Mouse (Mus musculus) megakaryocyte progenitor cell, adult 5-6 weeks (primary cell): ENCODE data around the gene Stn1. TPM values are rescaled to one million over a fixed set of nuclear protein-coding genes. Genes with fewer than 3 reads are reported as not detected.

ENCODE experiments used
- ATAC-seq: replicated peaks from 2 replicates; pipeline ENCODE4 v1.8.0; 2016; ENCODE audit warnings: mild to moderate bottlenecking, moderate TSS enrichment, inconsistent platforms; ENCODE audit not compliant: poor library complexity
- total RNA-seq, 2 experiments: library from RNA; stranded (forward) in 1 of 2; stranded (reverse) in 1 of 2; fragments of 157-497, 149-512 nt in 1 of 2; fragments of 200-1000 nt in 1 of 2; gene quantifications; 2 replicates each; pipeline versions ENCODE4 v1.2.3 to v1.2.4; 2015 to 2017

Stn1 gene
- total RNA-seq, 2 experiments from 2014 or later, result 5.3 to 5.6 TPM

DNA sequence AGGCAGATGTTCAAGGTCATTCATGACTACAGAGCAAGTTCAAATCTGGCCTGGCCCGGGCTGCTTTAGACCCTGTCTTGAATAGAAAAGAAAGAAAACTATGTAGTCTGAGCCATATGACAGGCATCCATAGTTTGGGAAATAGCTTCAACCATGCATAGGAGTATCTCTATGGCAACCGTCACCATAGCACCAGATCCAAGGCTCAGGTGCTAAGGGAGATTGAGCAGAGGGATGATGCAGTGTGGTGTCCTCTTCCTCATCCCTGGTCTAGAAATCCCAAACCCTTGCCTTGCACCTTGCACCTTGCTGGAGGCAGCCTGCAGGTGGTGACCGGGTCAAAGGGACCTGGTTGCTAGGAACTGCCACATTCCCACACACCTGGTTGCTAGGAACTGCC is 53.2 kb downstream of the Stn1 start:
- ATAC-seq, result no peak

- ATAC-seq, result no peak
These were observed 54.0 kb downstream of the Stn1 start for GRCm38 (mm10) chr19:47483346-47483745.

DNA sequence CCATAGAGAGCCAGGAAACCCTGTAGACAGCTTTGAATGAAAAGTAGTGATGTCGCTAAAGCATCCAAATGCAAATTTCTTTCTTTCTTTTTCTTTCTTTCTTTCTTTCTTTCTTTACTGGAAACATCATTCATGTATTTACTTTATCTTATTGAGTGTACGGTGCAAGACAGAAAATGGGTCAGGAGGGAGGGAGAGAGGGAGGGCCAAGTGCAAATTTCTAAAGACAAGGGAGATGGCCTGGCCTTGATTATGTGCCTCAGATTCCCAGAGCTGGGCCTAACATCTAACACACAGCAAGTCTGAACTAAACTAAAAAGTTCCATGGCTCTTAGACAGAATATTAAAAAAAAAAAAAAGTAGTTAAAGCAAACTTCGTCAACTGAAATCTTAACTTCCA is 63.9 kb downstream of the Stn1 start:
- no peak for ATAC-seq

- ATAC-seq, result no peak
These were observed 64.4 kb downstream of the Stn1 start for GRCm38 (mm10) chr19:47472881-47473400.

- ATAC-seq, result peak; percentile 76
These were observed 65.5 kb downstream of the Stn1 start for GRCm38 (mm10) chr19:47471808-47472207.

- no peak for ATAC-seq
These were observed 68.6 kb downstream of the Stn1 start for GRCm38 (mm10) chr19:47468750-47469149.

DNA sequence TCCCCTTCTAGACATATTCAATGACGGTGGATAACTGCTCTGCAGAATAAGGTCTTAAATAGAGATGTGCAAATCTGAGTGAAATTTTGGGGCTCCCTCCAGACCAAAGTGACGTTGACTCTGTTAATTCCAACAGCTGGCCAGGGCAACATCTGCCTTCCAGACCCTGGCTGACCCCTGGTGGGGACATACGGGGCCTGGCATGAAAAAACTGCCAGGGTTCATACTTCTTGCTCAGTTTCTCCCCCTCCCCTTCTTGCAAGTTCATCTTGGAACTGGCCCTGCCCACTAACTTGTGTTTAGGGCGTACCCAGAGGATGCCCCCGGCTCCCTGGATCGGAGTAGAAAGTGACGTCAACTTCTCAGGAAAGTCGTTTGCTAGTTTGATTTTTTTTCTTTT is 70.5 kb downstream of the Stn1 start:
- ATAC-seq, result no peak

GRCm38 (mm10) chr19:47465467-47465866 is 71.8 kb downstream of the Stn1 start:
- ATAC-seq, result peak; percentile 66

DNA sequence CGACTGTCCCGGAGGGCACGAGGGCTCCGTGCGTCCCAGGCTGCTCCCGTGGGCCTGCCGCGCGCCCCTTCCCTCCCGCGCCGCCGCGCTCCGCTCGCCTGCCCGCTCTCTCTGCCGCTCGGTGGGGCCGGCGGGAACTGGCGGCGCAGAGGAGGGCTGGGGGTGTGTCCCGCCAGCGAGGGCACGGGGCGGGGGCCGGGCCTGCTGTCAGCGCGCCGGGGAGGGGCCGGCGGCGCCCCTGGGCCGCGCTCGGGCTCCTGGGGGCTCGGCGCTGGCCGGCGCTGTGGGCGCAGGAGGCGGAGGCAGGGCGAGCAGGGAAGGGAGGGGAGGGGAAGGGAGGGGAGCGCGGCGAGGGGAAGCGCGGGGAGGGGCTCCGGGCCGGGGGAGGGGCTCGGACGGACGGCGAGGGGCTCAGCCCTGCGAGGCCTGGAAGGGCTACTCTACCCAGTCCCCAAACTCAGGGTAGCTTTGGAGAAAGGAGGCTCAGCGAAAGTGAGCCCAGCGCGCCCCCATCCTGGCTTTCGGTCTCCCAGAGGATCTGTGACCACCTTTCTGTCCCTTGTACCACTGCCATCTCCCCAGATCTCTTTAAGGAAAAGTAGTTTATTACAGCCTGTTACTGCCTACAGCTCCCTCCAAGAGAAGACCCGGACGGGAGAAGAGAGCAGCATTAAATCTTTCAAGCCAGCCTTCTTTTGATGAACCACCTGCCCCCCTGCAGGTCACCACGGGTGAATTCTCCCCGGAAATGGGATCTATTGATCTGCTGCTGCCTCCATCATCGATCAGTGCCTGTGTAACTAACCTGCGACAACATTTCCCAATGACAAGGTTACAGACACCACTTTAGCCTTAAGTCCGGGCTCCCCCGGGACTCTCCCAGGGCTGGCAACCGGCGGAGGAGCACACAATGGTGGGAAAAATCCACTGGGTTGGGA is 72.7 kb downstream of the Stn1 start, which contains the start of gene Sh3pxd2a:
Gene Sh3pxd2a (minus strand): TSS at position 98 of the 938 bp plus-strand sequence.
- ATAC-seq, result peak; percentile 35; the same call in 1 of the 2 replicates

GRCm38 (mm10) chr19:47463636-47464303 is 73.5 kb downstream of the Stn1 start:
- ATAC-seq, result peak; percentile 60

DNA sequence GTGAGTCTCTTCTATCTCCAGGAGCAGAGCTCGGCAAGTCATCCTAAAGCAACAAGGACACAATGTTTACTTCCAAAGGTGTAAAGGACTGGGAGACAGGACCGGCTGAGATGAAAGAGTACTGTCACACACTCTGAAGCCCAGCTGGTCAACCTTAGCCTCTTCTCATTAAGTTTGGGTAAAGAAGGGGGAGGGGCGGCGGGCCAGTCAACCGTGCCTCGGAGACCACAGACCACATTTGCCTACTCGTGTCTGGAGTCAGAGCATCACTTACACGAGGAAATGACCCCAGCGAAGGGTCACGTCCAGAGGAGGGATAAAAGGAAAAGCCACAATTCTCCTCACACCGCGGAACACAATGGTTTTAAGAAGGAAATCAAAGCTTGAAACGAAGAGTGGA is 74.1 kb downstream of the Stn1 start:
- ATAC-seq, result no peak

DNA sequence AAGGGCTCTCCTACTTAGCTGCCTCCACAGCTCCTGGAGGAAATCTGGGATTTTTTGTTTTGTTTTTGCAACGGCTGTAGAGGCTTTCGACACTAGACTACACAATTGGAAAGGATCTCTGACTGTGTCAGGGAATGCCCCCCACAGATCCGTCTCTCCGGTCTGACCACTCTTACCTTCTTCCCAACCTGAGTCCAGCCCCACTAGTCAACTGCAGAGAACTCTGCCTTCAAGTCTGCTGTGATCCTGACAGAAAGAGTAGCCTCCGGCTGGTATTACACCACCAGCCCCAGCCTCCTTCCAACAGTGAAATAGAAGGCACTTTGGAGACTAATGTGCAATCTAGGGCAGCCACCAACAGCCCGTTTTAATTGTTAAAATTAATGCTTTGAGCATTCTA is 74.6 kb downstream of the Stn1 start:
- ATAC-seq, result no peak

DNA sequence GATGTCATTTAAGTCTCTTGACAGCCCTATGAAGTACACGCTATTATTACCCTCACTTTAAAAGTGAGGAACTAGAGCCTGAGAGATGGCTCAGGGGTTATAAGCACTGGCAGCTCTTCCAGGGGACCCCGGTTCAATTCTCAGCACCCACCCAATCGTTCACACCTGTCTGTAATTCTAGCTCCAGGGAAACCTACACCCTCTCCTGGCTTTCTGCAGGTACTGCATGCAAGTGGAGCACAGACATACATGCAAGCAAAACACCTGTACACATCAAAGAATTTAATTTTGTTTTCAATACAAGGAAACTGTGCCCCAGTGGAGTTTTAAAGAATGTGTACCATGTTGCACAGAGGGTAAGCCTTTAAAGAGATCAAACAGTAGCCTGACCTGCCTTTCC is 75.5 kb downstream of the Stn1 start:
- ATAC-seq, result no peak

DNA sequence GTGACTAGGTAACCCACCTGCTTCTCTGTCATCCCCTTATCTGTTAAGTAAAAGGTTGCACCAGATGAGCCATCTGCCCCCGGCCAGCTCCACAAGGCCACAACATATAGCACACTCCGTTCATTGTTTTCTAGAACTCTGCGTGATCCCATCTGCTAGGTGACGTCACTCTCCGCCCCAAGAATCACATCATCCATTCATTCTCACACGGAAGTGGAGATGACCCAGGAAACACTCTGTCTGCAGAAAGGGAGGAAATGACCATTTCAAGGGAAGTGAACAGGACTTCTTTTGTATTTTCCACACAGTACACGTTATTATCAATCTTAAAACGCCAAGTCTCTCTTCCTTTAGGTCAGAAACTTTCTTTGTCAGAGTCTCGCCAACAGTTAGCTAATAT is 75.9 kb downstream of the Stn1 start:
- ATAC-seq, result no peak

GRCm38 (mm10) chr19:47460120-47460960 is 77.0 kb downstream of the Stn1 start:
- no peak for ATAC-seq

DNA sequence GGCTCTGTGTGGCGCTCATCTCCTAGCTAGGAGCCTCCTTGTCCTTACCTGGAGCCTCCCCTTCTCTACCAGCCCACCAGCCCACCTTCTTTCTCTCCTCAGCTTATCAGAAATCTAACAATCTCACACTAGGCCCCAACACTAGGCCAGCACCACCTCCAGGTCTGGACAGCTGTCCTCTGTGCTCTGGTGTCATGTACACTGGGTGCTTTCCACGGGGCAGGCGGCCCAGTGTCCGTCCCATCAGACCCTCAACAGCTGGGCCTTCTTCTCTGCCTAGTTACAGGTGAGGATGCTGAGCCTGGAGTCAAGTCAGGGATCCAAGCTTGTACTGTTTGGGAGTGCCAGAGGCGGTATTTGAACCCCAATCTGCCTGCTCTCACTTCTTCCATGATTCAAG is 78.1 kb downstream of the Stn1 start:
- no peak for ATAC-seq

DNA sequence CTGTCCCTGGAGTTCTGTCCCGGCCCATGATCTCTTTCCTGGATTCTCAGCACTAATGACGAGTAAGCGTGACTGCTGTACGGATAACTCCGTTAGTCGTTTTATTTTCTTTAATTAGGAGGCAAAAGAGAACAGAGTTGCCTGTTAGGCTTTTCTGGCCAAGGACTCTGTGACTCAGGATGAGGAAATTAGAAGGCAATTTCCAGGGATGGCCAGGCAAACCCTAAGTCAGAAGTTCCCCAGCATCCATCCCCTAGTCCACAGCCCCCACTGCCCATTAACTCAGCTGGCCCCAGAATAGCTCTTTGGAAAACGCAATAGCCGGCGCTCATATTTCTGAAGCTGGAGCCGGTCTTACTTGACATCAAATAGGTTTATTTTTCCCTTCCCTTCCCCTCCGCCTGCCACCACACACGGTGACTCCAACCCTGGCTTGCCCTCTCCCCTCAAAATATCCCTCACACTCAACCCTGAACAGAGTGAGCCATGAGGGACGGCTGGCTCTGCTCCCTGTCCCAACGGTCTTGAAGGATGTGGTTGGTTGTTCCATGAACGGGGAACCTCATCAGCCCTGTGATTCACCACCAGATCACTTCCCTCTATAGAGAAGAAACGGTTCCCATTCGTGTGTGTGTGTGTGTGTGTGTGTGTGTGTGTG is 78.7 kb downstream of the Stn1 start:
- peak; percentile 76 for ATAC-seq

DNA sequence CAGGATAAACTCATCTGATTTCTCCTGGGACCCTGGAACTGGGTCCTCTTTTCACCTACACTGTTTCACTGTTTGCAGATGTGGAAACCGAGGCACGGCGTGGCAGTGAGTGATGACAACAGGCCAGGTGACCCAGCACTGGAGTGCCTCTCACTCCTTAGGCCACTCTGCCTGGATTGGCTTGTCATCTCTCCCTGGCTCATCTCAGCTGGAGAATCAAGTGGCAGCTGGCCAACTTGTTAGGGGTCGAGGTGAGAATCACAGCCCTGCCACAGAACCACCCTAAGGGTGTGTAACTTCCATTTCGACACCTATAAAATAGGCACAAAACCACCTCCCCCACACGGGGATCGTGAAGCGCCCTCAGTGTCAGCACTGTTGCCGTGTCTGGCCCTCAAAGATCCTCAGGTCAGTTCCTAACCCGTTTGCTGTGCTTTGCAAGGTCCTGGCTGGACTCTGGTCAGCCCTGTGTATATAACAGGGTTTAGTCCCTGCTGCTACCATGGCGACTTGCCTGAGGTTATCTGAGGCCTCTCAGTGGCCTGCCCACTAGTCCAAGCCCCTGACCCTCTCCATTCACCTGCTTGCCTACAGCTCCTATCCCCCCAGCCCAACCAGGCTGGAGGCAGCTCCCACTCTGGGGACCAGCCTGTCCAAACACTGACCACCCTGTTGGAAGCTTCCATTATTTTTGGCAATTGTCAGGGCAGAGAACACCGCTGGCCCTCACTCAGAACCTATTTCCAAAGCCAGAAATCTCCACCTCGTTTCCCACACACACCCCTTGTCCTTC is 79.4 kb downstream of the Stn1 start:
- ATAC-seq, result no peak

DNA sequence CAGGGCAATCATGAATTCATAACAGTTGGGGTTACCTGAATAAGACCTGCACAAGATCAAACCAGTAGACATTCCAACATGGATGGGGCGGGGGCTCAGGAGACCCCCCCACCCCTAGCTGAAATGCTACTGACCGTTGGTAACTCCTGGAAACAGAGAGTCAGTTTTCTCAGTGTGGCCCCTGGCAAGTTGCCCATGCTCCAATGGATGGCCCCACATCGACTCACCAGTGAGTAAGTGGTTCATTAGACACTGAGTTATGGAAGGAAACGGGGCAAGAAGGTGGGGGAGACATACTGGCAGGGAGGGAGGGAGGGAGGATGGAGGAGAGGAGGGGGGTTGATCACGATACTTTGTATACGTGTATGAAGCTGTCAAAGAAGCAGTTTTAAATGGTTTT is 81.3 kb downstream of the Stn1 start:
- no peak for ATAC-seq
